Mouse (Mus musculus) adrenal gland, adult 10 weeks (tissue): Measurements from ENCODE around the gene Spryd4. TPM values are rescaled to one million over a fixed set of nuclear protein-coding genes. Genes with fewer than 3 reads are reported as not detected.

Experiments
- polyA plus RNA-seq: library from polyadenylated mRNA; stranded (reverse); fragments of 350-450 nt; fragmentation: Illumina TruSeq; extraction: RNeasy Lipid Tissue Mini Kit (QIAGEN cat#74804); gene quantifications from one replicate; pipeline ENCODE4 v1.2.3, GENCODE M21; 2014; ENCODE audit warnings: low read depth, low replicate concordance

Gene Spryd4
- polyA plus RNA-seq = 9.9 TPM

DNA sequence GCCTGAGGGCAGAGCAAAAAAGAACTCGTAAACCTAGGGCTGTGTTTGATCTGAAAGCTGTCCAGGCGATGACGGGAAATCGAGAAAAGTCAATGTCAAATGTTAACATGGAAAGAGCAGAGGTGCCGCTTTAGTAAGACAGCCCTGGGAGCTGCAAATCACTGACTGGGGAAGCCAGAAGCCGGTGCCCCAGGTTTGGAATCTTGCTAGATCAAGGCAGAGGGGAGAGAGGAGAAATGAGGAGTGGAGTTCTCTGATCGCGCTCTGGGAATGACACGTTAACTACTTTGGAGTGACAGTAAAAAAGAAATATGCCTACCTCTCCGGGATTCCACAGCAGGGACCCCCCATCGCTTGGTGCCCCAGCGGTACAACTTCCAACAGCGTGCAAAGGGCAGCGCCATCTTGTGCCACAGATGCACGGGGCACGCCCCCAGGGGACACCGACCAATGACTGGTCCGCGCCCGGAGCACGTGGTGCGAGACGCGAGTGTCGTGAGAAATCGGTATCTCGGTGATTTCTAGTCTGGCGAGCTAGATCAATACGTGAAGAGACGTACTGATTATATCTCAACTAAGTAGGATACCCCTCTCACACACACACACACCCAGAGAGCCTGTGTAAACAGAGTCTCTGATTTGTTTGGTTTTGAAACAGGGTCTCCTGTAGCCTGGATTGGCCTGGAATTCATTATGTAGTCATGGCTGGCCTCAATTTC is at the start of gene Spryd4:
Gene Spryd4, minus strand, starts transcription at position 418 of the 719 bp plus-strand sequence.

GRCm38 (mm10) chr10:128253677-128254255 is 42.2 kb upstream of the Spryd4 start, which contains the start of gene Apon:
Apon (plus strand) TSS chr10:128254096.

GRCm38 (mm10) chr10:128231697-128232419 is 20.3 kb upstream of the Spryd4 start, which contains the start of gene Timeless:
Timeless (plus strand) TSS chr10:128232065.

GRCm38 (mm10) chr10:128225538-128225937 is 13.9 kb upstream of the Spryd4 start, which contains the start of gene Mip:
Mip (plus strand) TSS chr10:128225838.

DNA sequence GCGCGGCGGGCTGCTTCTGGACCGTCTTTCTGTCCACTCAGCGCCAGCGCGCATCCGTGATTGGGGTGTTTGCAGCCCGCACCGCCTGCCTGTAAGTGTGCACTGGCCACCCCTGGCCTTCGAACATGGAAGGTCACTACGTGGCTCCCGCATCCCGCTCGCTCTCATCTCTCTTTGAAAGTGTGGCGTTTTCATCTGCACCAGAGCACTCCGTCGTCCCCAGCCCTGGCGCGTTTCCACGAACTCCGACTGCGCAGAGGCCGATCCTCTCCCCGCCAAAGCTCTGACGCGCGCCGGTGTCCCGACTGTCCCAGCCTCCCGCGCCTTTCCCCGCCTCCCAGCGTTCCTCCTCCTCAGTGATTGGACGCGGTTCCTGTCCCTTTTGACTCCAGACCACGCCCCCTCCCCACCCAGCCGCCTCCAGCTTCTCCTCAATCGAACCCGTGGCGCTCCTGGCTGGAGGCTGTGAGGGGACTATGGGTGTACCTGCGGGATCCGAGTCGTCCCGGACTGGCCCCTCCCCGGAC is 17.5 kb downstream of the Spryd4 start, which contains the start of gene Gls2:
Gene Gls2, plus strand, starts transcription at position 434 of the 527 bp plus-strand sequence.

GRCm38 (mm10) chr10:128179989-128180388 is 31.6 kb downstream of the Spryd4 start, which contains the start of gene Rbms2:
Rbms2 (minus strand) TSS chr10:128180297.

Other genes starting within 250 kb of the Spryd4 start
- gene Hsd17b6, start 204.2 kb downstream of the Spryd4 start, polyA plus RNA-seq = not detected
- 12.9 TPM for gene Prim1, start 196.6 kb downstream of the Spryd4 start, polyA plus RNA-seq
- gene Naca, start 176.2 kb downstream of the Spryd4 start, polyA plus RNA-seq = 1,016 TPM
- 590 TPM for gene Ptges3, start 152.9 kb downstream of the Spryd4 start, polyA plus RNA-seq
- 811 TPM for gene Atp5b, start 128.5 kb downstream of the Spryd4 start, polyA plus RNA-seq
- 20.4 TPM for gene Baz2a, start 120.2 kb downstream of the Spryd4 start, polyA plus RNA-seq
- gene Rbms2, start 31.5 kb downstream of the Spryd4 start, polyA plus RNA-seq = 27.8 TPM
- not detected for gene Gls2, start 17.4 kb downstream of the Spryd4 start, polyA plus RNA-seq
- not detected for gene Mip, start 14.0 kb upstream of the Spryd4 start, polyA plus RNA-seq
- gene Timeless, start 20.3 kb upstream of the Spryd4 start, polyA plus RNA-seq = 1.7 TPM
- gene Apon, start 42.3 kb upstream of the Spryd4 start, polyA plus RNA-seq = not detected
- gene Apof, start 56.9 kb upstream of the Spryd4 start, polyA plus RNA-seq = 7.3 TPM
- 16.5 TPM for gene Stat2, start 58.8 kb upstream of the Spryd4 start, polyA plus RNA-seq
- not detected for gene Il23a, start 86.9 kb upstream of the Spryd4 start, polyA plus RNA-seq
- gene Pan2, start 91.5 kb upstream of the Spryd4 start, polyA plus RNA-seq = 7.5 TPM
- 51.6 TPM for gene Cnpy2, start 110.7 kb upstream of the Spryd4 start, polyA plus RNA-seq
- 151 TPM for gene Cs, start 125.9 kb upstream of the Spryd4 start, polyA plus RNA-seq
- gene Coq10a, start 157.2 kb upstream of the Spryd4 start, polyA plus RNA-seq = 19.6 TPM
- gene Ankrd52, start 165.3 kb upstream of the Spryd4 start, polyA plus RNA-seq = 14.8 TPM
- not detected for gene Slc39a5, start 189.4 kb upstream of the Spryd4 start, polyA plus RNA-seq
- gene Nabp2, start 199.7 kb upstream of the Spryd4 start, polyA plus RNA-seq = 32.8 TPM
- 13.8 TPM for gene Rnf41, start 199.8 kb upstream of the Spryd4 start, polyA plus RNA-seq
- 50.5 TPM for gene Smarcc2, start 247.4 kb upstream of the Spryd4 start, polyA plus RNA-seq